Mouse (Mus musculus) urinary bladder, postnatal 36 days (tissue): ENCODE measurements around the gene Vmn1r100.
"Not testable (repeated sequence)": the region's sequence is repeated elsewhere in the genome, so short reads cannot be mapped to it uniquely, and the experiment has no call there.

Experiments used
- DNase-seq, 2 experiments: peaks; one replicate each; pipeline ENCODE4 v3.0.0; 2022; ENCODE audit warnings: low spot score in 2 of 2, mixed read lengths in 1 of 2

Gene Vmn1r100

DNA sequence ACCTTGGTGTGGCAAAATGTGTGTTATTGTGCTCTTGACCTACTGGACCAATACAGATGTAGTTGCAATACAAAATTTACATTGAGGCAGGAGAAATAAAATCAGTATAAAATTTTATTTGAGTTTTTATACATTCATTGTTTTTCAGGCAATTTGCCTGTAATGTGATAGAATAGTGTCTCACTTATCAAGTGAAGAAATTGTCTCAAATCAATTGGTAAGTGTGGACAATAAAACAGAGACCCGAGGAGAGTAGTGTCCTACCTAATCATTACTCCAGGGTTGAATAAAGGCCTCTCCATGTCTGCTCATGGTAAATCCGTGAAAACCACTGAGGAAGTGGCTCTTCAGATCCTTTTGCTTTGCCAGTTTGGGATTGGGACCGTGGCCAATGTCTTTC lies at the start of gene Vmn1r100:
TSS of gene Vmn1r100 (plus strand) at position 301 of the 400 bp plus-strand sequence.
- DNase-seq = not testable (repeated sequence)

DNA sequence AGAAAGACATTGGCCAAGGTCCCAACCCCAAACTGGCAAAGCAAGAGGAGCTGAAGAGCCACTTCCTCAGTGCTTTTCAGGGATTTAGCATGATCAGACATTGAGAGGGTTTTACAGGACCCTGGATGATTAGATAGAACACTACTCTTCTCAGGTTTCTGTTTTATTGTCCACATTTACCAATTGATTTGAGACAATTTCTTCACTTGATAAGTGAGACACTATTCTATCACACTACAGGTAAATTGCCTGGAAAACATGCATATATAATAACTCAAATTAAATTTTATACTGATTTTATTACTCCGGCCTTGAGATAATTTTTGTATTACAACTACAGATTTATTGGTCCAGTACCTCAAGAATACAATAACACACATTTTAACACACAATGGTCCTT lies 42.4 kb upstream of the Vmn1r100 start, which contains the start of gene Gm5728:
TSS of gene Gm5728 (minus strand) at position 101 of the 400 bp plus-strand sequence.
- not testable (repeated sequence) for DNase-seq

DNA sequence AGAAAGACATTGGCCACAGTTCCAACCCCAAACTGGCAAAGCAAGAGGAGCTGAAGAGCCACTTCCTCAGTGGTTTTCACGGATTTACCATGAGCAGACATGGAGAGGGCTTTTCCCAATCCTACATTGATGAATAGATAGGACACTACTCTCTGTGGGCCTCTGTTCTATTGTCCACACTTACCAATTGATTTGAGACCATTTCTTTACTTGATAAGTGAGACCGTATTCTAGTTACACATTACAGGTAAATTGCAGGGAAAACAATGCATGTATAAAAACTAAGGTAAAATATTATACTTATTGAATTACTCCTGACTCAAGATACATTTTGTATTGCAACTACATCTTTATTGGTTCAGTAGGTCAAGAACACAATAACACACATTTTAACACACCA lies 24.8 kb downstream of the Vmn1r100 start, which contains the start of gene Vmn1r101:
TSS of gene Vmn1r101 (minus strand) at position 101 of the 400 bp plus-strand sequence.
- DNase-seq = not testable (repeated sequence)
